Mouse (Mus musculus): ENCODE measurements around the gene Ccl22. TPM values are rescaled to one million over a fixed set of nuclear protein-coding genes. Genes with fewer than 3 reads are reported as not detected.

Ccl22 gene
- polyA plus RNA-seq (2016; fragmentation: Nextera tagmentation; extraction: Ambion mirVana): not detected in 2 replicates

DNA sequence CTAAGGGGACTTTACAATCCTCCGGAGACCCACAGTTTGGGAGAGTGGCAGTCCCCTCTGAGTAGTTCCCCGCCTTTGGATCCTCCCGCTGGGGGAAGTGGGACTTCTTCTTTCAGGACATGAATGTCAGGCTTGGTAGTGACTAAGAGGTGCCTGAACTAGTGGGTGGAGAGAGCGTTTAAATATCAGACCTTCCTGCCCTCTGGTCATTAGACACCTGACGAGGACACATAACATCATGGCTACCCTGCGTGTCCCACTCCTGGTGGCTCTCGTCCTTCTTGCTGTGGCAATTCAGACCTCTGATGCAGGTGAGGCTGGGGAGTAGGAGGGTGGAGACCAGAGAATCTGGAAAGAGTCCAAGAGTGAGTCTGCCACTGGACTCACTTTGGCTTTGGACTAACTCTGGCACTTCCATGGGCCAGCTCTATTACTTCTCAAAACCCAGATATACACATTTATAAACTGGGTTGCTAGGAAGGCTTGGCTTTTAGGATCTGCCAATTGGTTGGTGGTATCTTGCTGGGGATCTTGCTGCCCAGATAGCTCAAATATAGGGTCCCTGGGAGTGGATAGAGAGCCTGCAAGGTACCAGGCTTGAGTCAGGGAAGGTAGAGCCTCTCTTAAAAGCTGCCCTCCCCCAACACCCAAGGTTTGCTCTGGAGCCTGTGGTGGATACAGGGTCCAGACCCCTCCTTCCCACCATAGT, at the start of gene Ccl22:
Ccl22 (plus strand) TSS at position 115 of the 709 bp plus-strand sequence.
- H3K27me3 ChIP-seq (ENCODE audit: low read depth, poor library complexity, severe bottlenecking): no peaks in the 10 kb centered on the region
- H3K9me3 ChIP-seq (replicated peaks): no peaks in the 10 kb centered on the region
- no peaks in the 10 kb centered on the region for H3K36me3 ChIP-seq
- no peak within 1 kb of the TSS for H3K4me3 ChIP-seq
- no peak for DNase-seq (ENCODE audit: low spot score)
- no peaks in the 10 kb centered on the region for H3K4me1 ChIP-seq
- no peak within 1 kb of the TSS for H3K27ac ChIP-seq (replicated peaks)
- 93% methylated on average over 7 of the region's 7 CpGs for WGBS

DNA sequence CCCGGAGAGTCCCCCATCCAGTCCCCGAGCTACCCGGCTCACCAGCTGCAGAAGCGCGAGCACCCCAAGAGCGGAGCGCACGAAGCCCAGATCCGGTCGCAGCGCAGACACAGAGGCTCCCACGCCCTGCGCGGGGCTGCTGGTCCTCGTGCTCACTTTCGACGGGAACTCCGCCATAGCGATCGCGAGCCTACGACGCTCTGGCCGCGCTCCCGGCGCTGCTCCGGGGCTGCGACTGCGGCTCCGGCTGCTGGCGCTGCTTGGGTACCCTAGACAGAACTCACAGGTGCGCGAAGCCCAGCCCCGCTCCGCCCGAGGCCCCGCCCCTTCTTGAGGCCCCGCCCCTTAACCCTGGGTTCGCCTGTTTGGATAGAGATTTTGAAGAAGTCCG, 49.4 kb upstream of the Ccl22 start, which contains the start of gene Pllp:
Pllp (minus strand) TSS at position 285 of the 391 bp plus-strand sequence.
- Histone ChIP-seq H3K4me1 (peaks cover 25% of the 10 kb centered on the region), H3K36me3 (no peaks in the 10 kb centered on the region), H3K9me3 (replicated peaks) (no peaks in the 10 kb centered on the region), H3K27ac (replicated peaks) (peak within 1 kb of the TSS; percentile 46; the same call in 1 of the 2 replicates), H3K4me3 (peak within 1 kb of the TSS; percentile 57), H3K27me3 (ENCODE audit: low read depth, poor library complexity, severe bottlenecking) (peaks cover 78% of the 10 kb centered on the region)
- WGBS: under 1% methylated on average over 41 of the region's 41 CpGs
- DNase-seq (ENCODE audit: low spot score): peak; percentile 47

DNA sequence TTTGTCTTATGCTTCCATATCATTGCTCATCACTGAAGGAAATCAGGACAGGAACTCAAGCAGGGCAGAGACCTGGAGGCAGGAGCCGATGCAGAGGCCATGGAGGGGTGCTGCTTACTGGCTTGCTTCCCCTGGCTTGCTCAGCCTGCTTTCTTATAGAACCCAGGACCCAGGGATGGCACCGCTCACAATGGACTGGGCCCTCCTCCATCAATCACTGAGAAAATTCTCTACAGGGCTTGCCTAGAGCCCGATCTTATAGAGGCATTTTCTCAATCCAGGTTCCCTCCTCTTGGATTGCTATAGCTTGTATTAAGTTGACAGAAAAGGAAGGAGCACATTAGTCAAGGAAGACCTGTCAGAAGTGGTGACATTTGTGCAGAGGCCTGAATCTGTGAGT, 48.8 kb upstream of the Ccl22 start:
- H3K27me3 ChIP-seq (ENCODE audit: low read depth, poor library complexity, severe bottlenecking): peaks cover 78% of the 10 kb centered on the region
- WGBS: 56% methylated on average over 3 of the region's 3 CpGs
- H3K27ac ChIP-seq (replicated peaks): no peak overlapping the region
- H3K4me3 ChIP-seq: peak overlapping the region; percentile 57; the same call in 1 of the 2 replicates
- DNase-seq (ENCODE audit: low spot score): no peak
- no peaks in the 10 kb centered on the region for H3K9me3 ChIP-seq (replicated peaks)
- H3K36me3 ChIP-seq: no peaks in the 10 kb centered on the region
- peaks cover 25% of the 10 kb centered on the region for H3K4me1 ChIP-seq

DNA sequence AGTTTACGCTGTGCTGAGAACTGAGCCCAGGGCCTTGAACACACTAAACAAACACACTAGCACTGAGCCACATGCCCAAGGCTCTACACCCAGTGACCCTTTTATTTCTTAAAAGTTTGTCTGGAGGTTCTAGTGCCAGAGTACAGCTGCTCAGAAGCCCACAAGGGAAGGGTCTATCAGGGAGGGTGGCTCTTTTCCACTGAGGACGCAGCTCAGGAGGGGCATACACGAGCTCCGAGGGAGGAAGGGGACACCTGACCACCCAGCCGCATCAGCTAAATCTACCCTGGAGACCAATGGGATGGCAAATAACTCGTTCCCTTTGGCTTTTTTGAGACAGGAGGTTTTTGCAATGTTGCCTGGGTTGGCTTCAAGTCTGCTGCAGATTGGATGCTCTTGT, 47.4 kb upstream of the Ccl22 start:
- Histone ChIP-seq H3K4me1 (peaks cover 31% of the 10 kb centered on the region), H3K27ac (replicated peaks) (no peak overlapping the region), H3K4me3 (no peak overlapping the region), H3K9me3 (replicated peaks) (no peaks in the 10 kb centered on the region), H3K27me3 (ENCODE audit: low read depth, poor library complexity, severe bottlenecking) (peaks cover 65% of the 10 kb centered on the region), H3K36me3 (no peaks in the 10 kb centered on the region)
- WGBS: 87% methylated on average over 6 of the region's 6 CpGs
- no peak for DNase-seq (ENCODE audit: low spot score)

DNA sequence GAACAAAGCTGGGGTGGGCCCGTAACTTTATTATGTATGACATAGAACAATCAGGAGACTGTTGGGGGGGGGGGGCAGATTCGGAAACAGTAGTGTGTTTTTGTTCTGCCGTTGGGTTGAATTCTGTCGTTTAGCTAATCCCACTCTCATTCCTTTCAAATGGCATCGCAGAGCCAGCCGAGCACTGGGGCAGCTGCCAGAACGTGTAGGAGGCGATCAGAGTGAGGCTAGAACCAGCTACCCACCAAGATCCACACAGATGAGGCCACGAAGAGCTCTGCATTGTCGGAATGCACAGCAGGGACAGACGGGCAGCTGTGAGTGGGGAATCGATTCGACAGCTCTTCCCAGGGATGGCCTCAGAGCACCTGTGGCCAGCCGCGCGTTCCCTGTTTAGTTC, 46.0 kb upstream of the Ccl22 start:
- no peak for DNase-seq (ENCODE audit: low spot score)

DNA sequence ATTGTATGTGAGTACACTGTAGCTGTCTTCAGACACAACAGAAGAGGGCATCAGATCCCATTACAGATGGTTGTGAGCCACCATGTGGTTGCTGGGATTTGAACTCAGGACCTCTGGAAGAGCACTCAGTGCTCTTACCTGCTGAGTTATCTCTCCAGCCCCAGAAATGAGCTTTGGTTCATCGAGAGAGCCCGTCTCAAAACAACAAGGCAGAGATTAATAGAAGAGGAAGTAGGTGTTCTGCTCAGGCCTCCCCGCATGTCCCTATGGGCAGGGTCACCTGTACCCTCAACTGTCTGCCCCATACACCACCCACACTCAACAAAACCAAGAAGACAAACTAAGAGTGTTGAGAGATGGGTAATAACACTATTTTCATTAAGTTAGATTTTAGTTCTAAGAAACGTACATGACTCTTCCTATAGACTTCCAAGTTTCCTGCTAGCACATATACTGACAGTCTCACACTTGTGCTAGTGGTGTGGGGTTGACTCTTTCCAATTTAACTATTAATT, 44.9 kb upstream of the Ccl22 start:
- Histone ChIP-seq H3K27ac (replicated peaks) (no peak overlapping the region), H3K4me1 (peaks cover 17% of the 10 kb centered on the region), H3K36me3 (no peaks in the 10 kb centered on the region), H3K27me3 (ENCODE audit: low read depth, poor library complexity, severe bottlenecking) (peaks cover 44% of the 10 kb centered on the region), H3K9me3 (replicated peaks) (no peaks in the 10 kb centered on the region), H3K4me3 (no peak overlapping the region)
- 87% methylated on average over 4 of the region's 4 CpGs for WGBS
- no peak for DNase-seq (ENCODE audit: low spot score)

More for the DNA sequence above, 46.0 kb upstream of the Ccl22 start:
- Histone ChIP-seq H3K36me3 (no peaks in the 10 kb centered on the region), H3K27me3 (ENCODE audit: low read depth, poor library complexity, severe bottlenecking) (peaks cover 51% of the 10 kb centered on the region), H3K27ac (replicated peaks) (no peak overlapping the region), H3K4me3 (no peak overlapping the region), H3K4me1 (peaks cover 28% of the 10 kb centered on the region), H3K9me3 (replicated peaks) (no peaks in the 10 kb centered on the region)
- 71% methylated on average over 16 of the region's 16 CpGs for WGBS

DNA sequence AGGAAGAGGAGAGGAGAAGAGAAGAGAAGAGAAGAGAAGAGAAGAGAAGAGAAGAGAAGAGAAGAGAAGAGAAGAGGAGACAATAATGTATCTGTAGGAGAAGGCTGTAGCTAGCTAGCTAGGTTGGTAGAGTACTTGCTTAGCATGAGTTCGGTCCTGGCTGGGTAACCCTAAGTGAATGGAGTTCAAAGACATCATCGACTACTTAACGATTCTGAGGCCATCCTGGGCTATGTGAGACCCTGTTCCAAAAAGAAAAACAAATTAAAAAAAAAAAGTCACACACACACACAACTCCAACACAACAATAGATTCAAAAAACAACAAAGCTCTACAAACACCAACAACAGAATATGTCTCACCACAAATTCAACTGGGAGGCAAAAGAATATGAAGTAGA, 43.2 kb upstream of the Ccl22 start:
- no peaks in the 10 kb centered on the region for H3K36me3 ChIP-seq
- H3K4me1 ChIP-seq: peaks cover 16% of the 10 kb centered on the region
- no peak for DNase-seq (ENCODE audit: low spot score)
- peaks cover 33% of the 10 kb centered on the region for H3K27me3 ChIP-seq (ENCODE audit: low read depth, poor library complexity, severe bottlenecking)
- H3K27ac ChIP-seq (replicated peaks): no peak overlapping the region
- WGBS: 72% methylated on average over 3 of the region's 3 CpGs
- no peaks in the 10 kb centered on the region for H3K9me3 ChIP-seq (replicated peaks)
- peak overlapping the region; percentile 65; the same call in 1 of the 2 replicates for H3K4me3 ChIP-seq

DNA sequence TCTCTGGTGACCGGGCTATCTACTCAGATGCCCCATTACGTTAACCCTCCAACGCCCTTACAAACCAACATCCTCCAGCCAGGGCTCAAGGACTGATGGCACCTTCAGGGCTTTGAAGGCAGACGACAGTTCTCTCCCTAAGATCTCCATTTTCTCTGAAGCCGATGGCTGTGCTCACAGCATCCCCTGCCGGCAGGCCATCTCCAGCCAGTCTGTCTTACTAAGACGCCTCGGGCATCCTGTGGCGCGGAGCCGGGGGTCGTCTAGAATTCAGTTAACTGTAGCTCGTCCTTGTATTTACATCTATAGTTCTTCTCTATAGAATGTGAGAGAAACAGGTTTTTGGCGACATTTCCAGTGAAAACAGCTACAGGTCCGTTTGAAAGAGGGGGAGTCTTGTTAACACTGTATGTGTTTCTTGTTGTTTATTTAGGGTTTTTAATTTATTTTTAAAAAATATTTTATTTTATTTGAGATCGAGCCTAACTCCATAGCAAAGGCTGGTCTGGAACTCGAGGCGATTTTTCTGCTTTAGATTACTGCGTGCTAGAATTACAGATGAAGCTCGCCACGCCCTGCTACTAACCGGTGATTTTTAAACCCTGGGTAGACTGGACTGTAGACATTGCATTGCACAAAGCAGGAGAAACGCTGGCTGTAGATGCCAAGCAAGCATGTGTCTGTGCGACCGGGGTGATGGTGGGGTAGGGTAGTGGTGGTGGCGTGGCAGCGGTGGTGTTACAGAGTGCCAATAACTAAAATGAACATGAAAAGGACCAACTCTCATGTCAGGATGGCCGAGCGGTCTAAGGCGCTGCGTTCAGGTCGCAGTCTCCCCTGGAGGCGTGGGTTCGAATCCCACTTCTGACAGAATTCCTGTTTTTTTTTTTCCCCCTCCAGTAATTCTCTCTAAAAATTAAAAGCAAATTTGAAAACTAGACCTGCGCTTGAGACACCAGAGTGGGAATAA, 42.3 kb upstream of the Ccl22 start:
- peaks cover 19% of the 10 kb centered on the region for H3K4me1 ChIP-seq
- H3K36me3 ChIP-seq: no peaks in the 10 kb centered on the region
- peak overlapping the region; percentile 65 for H3K4me3 ChIP-seq
- peak overlapping the region; percentile 9 for H3K27ac ChIP-seq (replicated peaks)
- peaks cover 23% of the 10 kb centered on the region for H3K27me3 ChIP-seq (ENCODE audit: low read depth, poor library complexity, severe bottlenecking)
- no peaks in the 10 kb centered on the region for H3K9me3 ChIP-seq (replicated peaks)
- WGBS: under 1% methylated on average over 35 of the region's 35 CpGs
- DNase-seq (ENCODE audit: low spot score): peak; percentile 88

DNA sequence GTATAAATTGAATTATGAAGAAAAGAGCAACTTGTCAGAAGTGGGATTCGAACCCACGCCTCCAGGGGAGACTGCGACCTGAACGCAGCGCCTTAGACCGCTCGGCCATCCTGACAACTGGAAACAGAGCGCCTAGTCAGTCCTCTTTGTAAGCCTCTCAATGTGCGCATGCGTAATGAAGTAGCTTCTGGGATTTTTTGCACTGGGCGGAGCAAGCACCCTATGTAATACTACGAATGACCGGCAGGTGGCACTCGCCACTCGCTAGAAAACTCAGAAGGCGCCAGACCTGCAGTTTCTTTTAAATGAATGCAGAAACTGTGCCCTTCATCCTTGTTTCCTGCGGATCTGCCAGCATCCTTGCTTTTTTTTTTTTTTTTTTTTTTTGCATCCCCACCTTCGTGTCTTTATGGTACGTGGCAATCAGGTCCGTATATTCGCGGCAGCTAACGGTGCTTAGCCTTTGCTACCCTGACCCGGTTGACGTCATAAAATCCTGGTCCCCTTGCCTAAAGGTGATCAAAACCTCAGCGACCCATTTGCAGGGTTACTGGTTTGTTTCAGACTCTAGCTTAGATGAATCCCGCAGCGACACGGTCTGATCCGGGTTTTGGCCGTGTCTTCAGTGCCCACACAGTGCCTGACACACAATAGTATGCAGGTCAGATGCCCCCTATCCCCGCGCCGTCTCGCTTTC, 41.3 kb upstream of the Ccl22 start:
- no peaks in the 10 kb centered on the region for H3K9me3 ChIP-seq (replicated peaks)
- H3K4me1 ChIP-seq: peaks cover 19% of the 10 kb centered on the region
- peak overlapping the region; percentile 65 for H3K4me3 ChIP-seq
- no peaks in the 10 kb centered on the region for H3K36me3 ChIP-seq
- H3K27me3 ChIP-seq (ENCODE audit: low read depth, poor library complexity, severe bottlenecking): peaks cover 16% of the 10 kb centered on the region
- peak; percentile 98 for DNase-seq (ENCODE audit: low spot score)
- under 1% methylated on average over 35 of the region's 35 CpGs for WGBS
- H3K27ac ChIP-seq (replicated peaks): peak overlapping the region; percentile 75

DNA sequence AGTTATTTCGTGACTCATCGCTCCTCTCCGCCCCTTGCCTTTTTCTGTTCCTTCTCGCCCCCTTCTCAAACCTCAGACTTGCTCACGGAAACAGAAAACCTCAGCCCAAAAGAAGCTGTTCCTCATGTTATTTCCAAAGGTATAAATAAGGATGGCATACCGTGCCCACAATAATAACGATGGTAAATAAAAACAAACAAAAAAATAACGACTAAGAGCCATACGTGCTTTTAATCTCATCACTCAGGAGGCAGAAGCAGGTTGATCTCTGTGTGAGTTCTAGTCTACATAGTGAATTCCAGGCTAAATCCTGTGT, 40.8 kb upstream of the Ccl22 start:
- Histone ChIP-seq H3K27me3 (ENCODE audit: low read depth, poor library complexity, severe bottlenecking) (peaks cover 11% of the 10 kb centered on the region), H3K27ac (replicated peaks) (peak overlapping the region; percentile 75), H3K36me3 (no peaks in the 10 kb centered on the region), H3K4me1 (peaks cover 19% of the 10 kb centered on the region), H3K9me3 (replicated peaks) (no peaks in the 10 kb centered on the region), H3K4me3 (peak overlapping the region; percentile 65)
- WGBS: 23% methylated on average over 9 of the region's 9 CpGs
- DNase-seq (ENCODE audit: low spot score): no peak

DNA sequence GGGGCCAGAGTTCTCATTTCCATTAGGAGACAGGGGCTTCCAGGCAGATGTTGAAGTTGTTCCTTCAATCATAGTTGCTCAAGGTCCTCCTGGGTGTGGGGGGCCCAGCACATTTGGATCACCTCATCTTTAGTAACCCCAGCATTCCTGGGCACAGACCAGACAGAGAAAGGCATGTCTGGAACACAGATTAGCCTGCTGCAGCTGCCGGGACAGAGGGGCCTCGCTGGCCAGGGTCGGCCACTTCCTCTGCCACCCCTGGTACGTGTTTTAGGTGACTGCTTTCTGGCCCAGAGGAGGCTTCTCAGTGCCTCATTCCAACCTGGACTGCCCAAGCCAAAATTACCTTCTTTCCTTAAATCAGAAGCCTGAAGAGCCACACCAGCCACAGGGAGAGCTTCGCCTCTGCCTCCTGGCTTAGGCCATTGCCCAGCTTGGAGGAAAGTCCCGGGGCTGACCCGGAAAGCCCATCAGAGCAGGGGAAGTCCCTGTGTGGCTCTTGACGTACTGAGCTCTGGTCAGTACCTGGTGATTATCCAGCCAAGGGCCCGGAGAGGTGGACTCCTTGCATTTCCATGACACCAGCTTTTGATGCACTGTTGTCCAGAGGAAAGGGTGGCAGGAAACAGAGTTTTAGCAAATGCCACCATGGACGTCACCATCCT, 39.7 kb upstream of the Ccl22 start:
- H3K9me3 ChIP-seq (replicated peaks): no peaks in the 10 kb centered on the region
- peaks cover 25% of the 10 kb centered on the region for H3K4me1 ChIP-seq
- no peak for DNase-seq (ENCODE audit: low spot score)
- no peaks in the 10 kb centered on the region for H3K36me3 ChIP-seq
- H3K4me3 ChIP-seq: no peak overlapping the region
- no peak overlapping the region; the same call in 1 of the 2 replicates for H3K27ac ChIP-seq (replicated peaks)
- 81% methylated on average over 10 of the region's 10 CpGs for WGBS
- H3K27me3 ChIP-seq (ENCODE audit: low read depth, poor library complexity, severe bottlenecking): peaks cover 10% of the 10 kb centered on the region

Data from midbrain, embryonic 10.5 days (tissue).